Mouse (Mus musculus): ENCODE data around the gene Gm20388. TPM values are rescaled to one million over a fixed set of nuclear protein-coding genes. Genes with fewer than 3 reads are reported as not detected.

Gm20388 gene
- polyA plus RNA-seq, 1 experiment from 2014 or later, result 8.3 TPM

- no peak for DNase-seq (ENCODE audit: low spot score)
- ATAC-seq (replicated peaks; ENCODE audit: low FRiP score, low TSS enrichment, low read depth), result no peak
- 82% methylated on average over 16 of the region's 16 CpGs for WGBS
These were observed 251.2 kb downstream of the Gm20388 start for GRCm38 (mm10) chr8:120161658-120162403.

GRCm38 (mm10) chr8:120162404-120162752 lies 251.7 kb downstream of the Gm20388 start:
- no peak overlapping the region for H3K27ac ChIP-seq (ENCODE audit: low read depth)
- no peaks in the 10 kb centered on the region for H3K4me1 ChIP-seq (replicated peaks; ENCODE audit: control insufficient read depth, insufficient read depth, low read length)
- H3K4me3 ChIP-seq (ENCODE audit: low read depth, low read length), result no peak overlapping the region
- H3K9me3 ChIP-seq (ENCODE audit: control insufficient read depth, low read length), result no peaks in the 10 kb centered on the region
- no peaks in the 10 kb centered on the region for H3K36me3 ChIP-seq (ENCODE audit: control insufficient read depth, insufficient read depth, low read length)
- DNase-seq (ENCODE audit: low spot score) (no peak), ATAC-seq (replicated peaks; ENCODE audit: low FRiP score, low TSS enrichment, low read depth) (no peak)
- H3K9ac ChIP-seq (ENCODE audit: low read length), result no peak overlapping the region
- no peak overlapping the region for H3K4me2 ChIP-seq (ENCODE audit: low read length)
- H3K27me3 ChIP-seq (replicated peaks; ENCODE audit: control insufficient read depth, insufficient read depth, low read length), result no peaks in the 10 kb centered on the region
- 87% methylated on average over 5 of the region's 5 CpGs for WGBS

More at GRCm38 (mm10) chr8:120161658-120162403, 251.2 kb downstream of the Gm20388 start:
- no peak overlapping the region for H3K9ac ChIP-seq (ENCODE audit: low read length)
- H3K4me1 ChIP-seq (replicated peaks; ENCODE audit: control insufficient read depth, insufficient read depth, low read length), result no peaks in the 10 kb centered on the region
- no peak overlapping the region for H3K27ac ChIP-seq (ENCODE audit: low read depth)
- H3K36me3 ChIP-seq (ENCODE audit: control insufficient read depth, insufficient read depth, low read length), result no peaks in the 10 kb centered on the region
- no peak overlapping the region for H3K4me2 ChIP-seq (ENCODE audit: low read length)
- H3K9me3 ChIP-seq (ENCODE audit: control insufficient read depth, low read length), result no peaks in the 10 kb centered on the region
- H3K27me3 ChIP-seq (replicated peaks; ENCODE audit: control insufficient read depth, insufficient read depth, low read length), result no peaks in the 10 kb centered on the region
- no peak overlapping the region for H3K4me3 ChIP-seq (ENCODE audit: low read depth, low read length)

DNA sequence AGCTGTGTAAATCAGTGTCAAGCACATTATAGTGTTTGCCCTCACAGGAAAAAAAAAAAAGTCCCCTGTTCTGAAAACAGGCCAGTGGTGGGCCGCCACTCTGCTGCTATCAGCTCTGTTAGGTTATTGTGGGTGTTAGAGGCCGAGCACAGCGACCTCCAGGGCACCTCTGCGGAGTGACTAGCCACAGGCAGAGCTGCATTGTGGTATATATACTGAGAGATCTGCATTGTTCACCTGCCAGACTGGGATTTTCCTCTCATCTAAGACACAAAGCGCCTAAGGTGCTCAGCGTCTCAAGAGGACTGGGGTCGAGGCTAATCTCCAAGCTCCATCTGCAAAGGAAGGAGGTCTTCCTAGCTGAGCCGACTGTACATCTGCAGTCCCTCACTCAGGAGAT lies 252.7 kb downstream of the Gm20388 start:
- H3K4me2 ChIP-seq (ENCODE audit: low read length), result no peak overlapping the region
- no peaks in the 10 kb centered on the region for H3K36me3 ChIP-seq (ENCODE audit: control insufficient read depth, insufficient read depth, low read length)
- H3K4me3 ChIP-seq (ENCODE audit: low read depth, low read length), result no peak overlapping the region
- ATAC-seq (replicated peaks; ENCODE audit: low FRiP score, low TSS enrichment, low read depth) (no peak), DNase-seq (ENCODE audit: low spot score) (no peak)
- no peaks in the 10 kb centered on the region for H3K9me3 ChIP-seq (ENCODE audit: control insufficient read depth, low read length)
- WGBS, result 73% methylated on average over 8 of the region's 8 CpGs
- no peaks in the 10 kb centered on the region for H3K4me1 ChIP-seq (replicated peaks; ENCODE audit: control insufficient read depth, insufficient read depth, low read length)
- no peak overlapping the region for H3K27ac ChIP-seq (ENCODE audit: low read depth)
- no peaks in the 10 kb centered on the region for H3K27me3 ChIP-seq (replicated peaks; ENCODE audit: control insufficient read depth, insufficient read depth, low read length)
- no peak overlapping the region for H3K9ac ChIP-seq (ENCODE audit: low read length)

DNA sequence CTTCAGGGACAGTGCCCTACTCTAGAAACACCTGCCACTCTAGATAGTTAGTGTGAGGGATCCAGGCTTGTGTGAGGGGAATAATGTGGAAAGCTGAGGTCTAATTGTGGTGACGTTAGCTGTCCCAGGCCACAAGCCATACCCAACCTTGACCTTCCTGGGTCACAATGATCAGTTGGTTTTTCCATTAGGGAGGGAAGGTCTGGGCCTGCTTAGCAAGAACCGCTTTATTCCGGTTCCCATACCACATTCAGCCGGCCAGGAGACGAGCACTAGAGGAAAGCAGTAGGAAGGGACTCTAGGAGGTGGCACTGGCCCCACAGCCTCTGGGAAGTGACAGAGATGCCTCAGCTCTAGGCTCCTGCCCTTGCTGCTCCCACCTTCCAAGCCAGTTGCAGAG lies 253.4 kb downstream of the Gm20388 start:
- no peaks in the 10 kb centered on the region for H3K27me3 ChIP-seq (replicated peaks; ENCODE audit: control insufficient read depth, insufficient read depth, low read length)
- ATAC-seq (replicated peaks; ENCODE audit: low FRiP score, low TSS enrichment, low read depth) (no peak), DNase-seq (ENCODE audit: low spot score) (no peak)
- no peaks in the 10 kb centered on the region for H3K9me3 ChIP-seq (ENCODE audit: control insufficient read depth, low read length)
- H3K9ac ChIP-seq (ENCODE audit: low read length), result no peak overlapping the region
- H3K36me3 ChIP-seq (ENCODE audit: control insufficient read depth, insufficient read depth, low read length), result no peaks in the 10 kb centered on the region
- no peak overlapping the region for H3K4me3 ChIP-seq (ENCODE audit: low read depth, low read length)
- WGBS, result 90% methylated on average over 5 of the region's 5 CpGs
- no peak overlapping the region for H3K27ac ChIP-seq (ENCODE audit: low read depth)
- no peaks in the 10 kb centered on the region for H3K4me1 ChIP-seq (replicated peaks; ENCODE audit: control insufficient read depth, insufficient read depth, low read length)
- no peak overlapping the region for H3K4me2 ChIP-seq (ENCODE audit: low read length)

- DNase-seq (ENCODE audit: low spot score) (no peak), ATAC-seq (replicated peaks; ENCODE audit: low FRiP score, low TSS enrichment, low read depth) (no peak)
- no peak overlapping the region for H3K27ac ChIP-seq (ENCODE audit: low read depth)
- 77% methylated on average over 8 of the region's 8 CpGs for WGBS
- H3K27me3 ChIP-seq (replicated peaks; ENCODE audit: control insufficient read depth, insufficient read depth, low read length), result no peaks in the 10 kb centered on the region
- H3K9me3 ChIP-seq (ENCODE audit: control insufficient read depth, low read length), result no peaks in the 10 kb centered on the region
- no peaks in the 10 kb centered on the region for H3K36me3 ChIP-seq (ENCODE audit: control insufficient read depth, insufficient read depth, low read length)
- H3K9ac ChIP-seq (ENCODE audit: low read length), result no peak overlapping the region
- no peak overlapping the region for H3K4me3 ChIP-seq (ENCODE audit: low read depth, low read length)
- H3K4me2 ChIP-seq (ENCODE audit: low read length), result no peak overlapping the region
- no peaks in the 10 kb centered on the region for H3K4me1 ChIP-seq (replicated peaks; ENCODE audit: control insufficient read depth, insufficient read depth, low read length)
These were observed 256.5 kb downstream of the Gm20388 start for GRCm38 (mm10) chr8:120167136-120167535.

DNA sequence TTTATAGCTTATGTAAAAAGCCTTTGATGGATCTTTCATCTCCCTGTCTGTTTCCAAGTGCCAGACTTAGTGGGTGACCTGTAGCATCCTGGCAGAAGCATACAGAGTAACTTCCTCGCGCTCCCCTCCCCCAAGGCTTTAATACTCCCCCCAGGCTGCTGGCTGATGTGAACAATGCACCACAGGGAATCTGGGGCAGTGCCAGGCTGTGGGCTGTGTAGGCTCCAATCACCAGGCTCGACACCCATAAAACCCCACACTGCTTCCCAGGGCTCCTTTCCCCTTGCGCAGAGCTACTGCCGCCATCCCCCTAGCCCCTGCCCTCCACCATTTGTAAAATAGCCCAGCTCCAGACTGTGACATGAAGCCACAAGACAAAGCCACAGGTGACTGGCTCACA lies 257.2 kb downstream of the Gm20388 start:
- WGBS, result 51% methylated on average over 5 of the region's 5 CpGs
- Histone ChIP-seq H3K9ac (ENCODE audit: low read length) (no peak overlapping the region), H3K4me1 (replicated peaks; ENCODE audit: control insufficient read depth, insufficient read depth, low read length) (no peaks in the 10 kb centered on the region), H3K27ac (ENCODE audit: low read depth) (no peak overlapping the region), H3K4me3 (ENCODE audit: low read depth, low read length) (no peak overlapping the region), H3K36me3 (ENCODE audit: control insufficient read depth, insufficient read depth, low read length) (no peaks in the 10 kb centered on the region), H3K4me2 (ENCODE audit: low read length) (no peak overlapping the region), H3K27me3 (replicated peaks; ENCODE audit: control insufficient read depth, insufficient read depth, low read length) (no peaks in the 10 kb centered on the region), H3K9me3 (ENCODE audit: control insufficient read depth, low read length) (no peaks in the 10 kb centered on the region)
- no peak for ATAC-seq (replicated peaks; ENCODE audit: low FRiP score, low TSS enrichment, low read depth)
- no peak for DNase-seq (ENCODE audit: low spot score)

DNA sequence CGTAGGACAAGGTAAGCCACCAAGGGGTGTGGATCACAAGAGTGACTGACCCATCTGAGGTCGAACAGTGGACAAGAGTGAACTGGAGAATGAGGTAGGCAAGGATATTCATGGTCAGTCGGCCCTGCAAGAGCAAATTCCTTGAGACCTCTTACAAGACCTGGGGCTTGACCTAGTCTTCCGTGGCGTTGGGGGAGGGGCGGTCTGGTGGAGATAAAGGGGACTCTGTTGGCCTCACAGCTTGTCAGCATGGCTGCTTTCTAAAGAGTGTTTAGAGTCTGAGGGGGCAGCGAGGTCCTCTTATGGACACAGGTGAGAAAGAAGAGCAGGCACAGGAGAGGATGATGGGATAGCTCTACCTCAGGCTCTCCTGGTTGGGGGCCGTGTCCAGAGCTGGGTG lies 258.5 kb downstream of the Gm20388 start:
- 54% methylated on average over 8 of the region's 8 CpGs for WGBS
- no peaks in the 10 kb centered on the region for H3K27me3 ChIP-seq (replicated peaks; ENCODE audit: control insufficient read depth, insufficient read depth, low read length)
- H3K4me1 ChIP-seq (replicated peaks; ENCODE audit: control insufficient read depth, insufficient read depth, low read length), result no peaks in the 10 kb centered on the region
- no peak overlapping the region for H3K9ac ChIP-seq (ENCODE audit: low read length)
- H3K9me3 ChIP-seq (ENCODE audit: control insufficient read depth, low read length), result no peaks in the 10 kb centered on the region
- no peak overlapping the region for H3K27ac ChIP-seq (ENCODE audit: low read depth)
- no peak for ATAC-seq (replicated peaks; ENCODE audit: low FRiP score, low TSS enrichment, low read depth)
- no peak overlapping the region for H3K4me3 ChIP-seq (ENCODE audit: low read depth, low read length)
- no peaks in the 10 kb centered on the region for H3K36me3 ChIP-seq (ENCODE audit: control insufficient read depth, insufficient read depth, low read length)
- DNase-seq (ENCODE audit: low spot score), result no peak
- no peak overlapping the region for H3K4me2 ChIP-seq (ENCODE audit: low read length)

- Histone ChIP-seq H3K4me2 (ENCODE audit: low read length) (no peak overlapping the region), H3K27ac (ENCODE audit: low read depth) (no peak overlapping the region), H3K36me3 (ENCODE audit: control insufficient read depth, insufficient read depth, low read length) (no peaks in the 10 kb centered on the region), H3K27me3 (replicated peaks; ENCODE audit: control insufficient read depth, insufficient read depth, low read length) (no peaks in the 10 kb centered on the region), H3K4me3 (ENCODE audit: low read depth, low read length) (no peak overlapping the region), H3K9me3 (ENCODE audit: control insufficient read depth, low read length) (no peaks in the 10 kb centered on the region), H3K9ac (ENCODE audit: low read length) (no peak overlapping the region), H3K4me1 (replicated peaks; ENCODE audit: control insufficient read depth, insufficient read depth, low read length) (peaks cover 19% of the 10 kb centered on the region)
- DNase-seq (ENCODE audit: low spot score) (no peak), ATAC-seq (replicated peaks; ENCODE audit: low FRiP score, low TSS enrichment, low read depth) (no peak)
- WGBS, result 84% methylated on average over 1 of the region's 1 CpGs
These were observed 262.6 kb downstream of the Gm20388 start for GRCm38 (mm10) chr8:120173195-120173594.

- DNase-seq (ENCODE audit: low spot score), result no peak
- 58% methylated on average over 18 of the region's 18 CpGs for WGBS
These were observed 264.0 kb downstream of the Gm20388 start for GRCm38 (mm10) chr8:120174606-120175005.

More at GRCm38 (mm10) chr8:120174606-120175005, 264.0 kb downstream of the Gm20388 start:
- no peak overlapping the region for H3K9ac ChIP-seq (ENCODE audit: low read length)
- H3K4me3 ChIP-seq (ENCODE audit: low read depth, low read length), result no peak overlapping the region
- H3K27ac ChIP-seq (ENCODE audit: low read depth), result no peak overlapping the region
- peaks cover 24% of the 10 kb centered on the region for H3K4me1 ChIP-seq (replicated peaks; ENCODE audit: control insufficient read depth, insufficient read depth, low read length)
- no peaks in the 10 kb centered on the region for H3K27me3 ChIP-seq (replicated peaks; ENCODE audit: control insufficient read depth, insufficient read depth, low read length)
- no peaks in the 10 kb centered on the region for H3K9me3 ChIP-seq (ENCODE audit: control insufficient read depth, low read length)
- ATAC-seq (replicated peaks; ENCODE audit: low FRiP score, low TSS enrichment, low read depth), result no peak
- H3K36me3 ChIP-seq (ENCODE audit: control insufficient read depth, insufficient read depth, low read length), result no peaks in the 10 kb centered on the region
- no peak overlapping the region for H3K4me2 ChIP-seq (ENCODE audit: low read length)
